Mouse (Mus musculus): Measurements from ENCODE around the gene Prr19.
"Not testable (repeated sequence)": the region's sequence is repeated elsewhere in the genome, so short reads cannot be mapped to it uniquely, and the experiment has no call there.

Gene Prr19

DNA sequence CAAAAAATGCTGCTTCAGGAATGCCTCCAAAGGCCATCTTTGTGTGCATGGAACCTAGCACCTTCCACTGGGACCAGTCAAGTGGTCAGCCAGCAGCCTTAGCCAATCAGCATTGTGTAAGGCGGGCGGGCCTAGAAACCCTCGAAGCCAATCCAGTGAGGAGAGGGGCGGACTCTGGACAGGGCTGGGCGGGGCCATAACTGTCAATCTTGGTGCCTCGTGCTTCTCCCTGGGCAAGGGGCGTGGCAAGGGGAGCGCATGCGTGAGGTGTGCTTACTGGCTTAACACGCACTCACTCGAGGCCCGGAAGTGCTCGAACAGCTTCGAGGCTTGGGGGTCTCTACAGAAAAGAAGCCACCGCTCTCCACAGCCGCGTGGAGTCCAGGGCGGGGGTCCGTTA is at the start of gene Prr19:
Gene Prr19 (plus strand): TSS at position 349 of the 400 bp plus-strand sequence.
- DNase-seq = peak; percentile 92

- DNase-seq = peak; percentile 96
Observed at GRCm38 (mm10) chr7:25251822-25252221, 49.4 kb upstream of the Prr19 start.

DNA sequence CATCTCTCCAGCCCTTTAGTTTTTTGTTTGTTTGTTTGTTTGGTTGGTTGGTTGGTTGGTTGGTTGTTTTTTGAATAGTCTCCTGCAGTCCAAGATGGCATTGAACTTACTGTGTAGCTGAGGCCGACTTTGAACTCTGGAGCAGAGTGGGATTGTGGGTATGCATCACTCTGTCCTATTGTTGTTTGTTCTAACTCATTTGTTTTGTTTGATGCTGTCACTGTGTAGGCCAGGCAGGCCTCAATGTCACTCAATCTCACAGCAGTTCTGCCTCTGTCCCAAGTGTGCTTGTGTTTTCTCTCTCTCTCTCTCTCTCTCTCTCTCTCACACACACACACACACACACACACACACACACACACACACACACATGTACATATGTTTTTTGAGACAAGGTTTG is 39.3 kb upstream of the Prr19 start:
- DNase-seq = peak; percentile 52

GRCm38 (mm10) chr7:25263968-25264870 is 37.0 kb upstream of the Prr19 start:
- DNase-seq = peak; percentile 81

GRCm38 (mm10) chr7:25265743-25266142 is 35.5 kb upstream of the Prr19 start:
- DNase-seq = not testable (repeated sequence)

DNA sequence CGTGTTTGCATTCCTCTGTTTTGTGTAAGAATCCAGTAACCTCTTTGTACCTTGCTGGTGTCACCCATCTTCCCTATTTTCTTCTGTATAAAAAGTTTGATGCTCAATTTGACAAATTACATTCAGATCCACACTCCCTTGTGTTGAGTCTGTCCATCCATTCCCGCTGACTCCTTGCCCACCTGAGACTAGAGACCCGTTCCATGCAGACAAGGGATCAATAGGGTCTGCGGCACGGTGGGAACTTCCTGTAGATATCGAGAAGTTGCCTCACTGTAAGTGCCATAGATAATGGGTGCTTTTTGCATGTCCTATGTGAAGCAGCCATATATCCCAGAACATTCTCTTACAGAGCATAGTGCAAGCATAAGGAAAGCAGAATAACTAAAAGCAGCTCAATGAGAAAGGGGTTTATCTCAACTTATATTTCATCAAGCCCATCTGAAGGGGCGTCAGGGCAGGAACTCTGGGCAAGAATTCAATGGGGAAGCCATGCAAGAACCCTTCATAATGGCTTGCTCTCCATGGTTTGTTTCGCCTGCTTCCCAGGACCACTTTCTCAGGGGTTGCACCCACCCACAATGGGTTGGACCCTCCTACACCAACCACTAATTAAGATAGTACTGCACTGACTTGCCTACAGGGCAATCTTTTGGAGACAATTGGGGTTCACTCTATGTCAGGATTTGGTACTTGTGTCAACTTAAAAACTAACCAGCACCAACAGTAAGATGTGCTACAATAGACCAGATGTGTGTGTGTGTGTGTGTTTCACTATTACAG is 34.8 kb upstream of the Prr19 start:
- DNase-seq = peak; percentile 88

DNA sequence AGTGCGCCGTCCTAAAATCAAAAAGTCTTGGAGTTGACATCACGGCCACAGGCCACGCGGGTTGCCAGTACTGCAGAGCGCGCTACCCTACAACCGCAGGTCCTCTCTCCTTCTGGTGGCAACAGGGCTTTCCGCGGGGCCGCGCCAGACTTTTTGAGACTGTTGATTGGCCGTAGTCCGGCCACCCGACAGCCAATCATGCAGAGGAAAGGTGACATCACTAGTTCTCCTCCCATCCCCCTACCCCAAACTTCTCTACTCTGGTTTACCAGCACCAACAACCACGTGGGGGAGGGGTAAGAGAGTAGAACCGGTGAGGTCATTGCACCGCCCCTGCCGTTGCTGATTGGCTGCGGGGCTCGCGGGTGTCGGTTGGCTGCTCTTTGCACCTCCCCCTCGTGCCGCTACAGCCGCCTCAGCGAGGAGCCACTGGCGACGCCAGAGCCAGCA is 33.9 kb upstream of the Prr19 start, which contains the start of gene Cic:
Gene Cic (plus strand): TSS at position 404 of the 450 bp plus-strand sequence.
- DNase-seq = peak; percentile 100

GRCm38 (mm10) chr7:25267751-25268463 is 33.3 kb upstream of the Prr19 start:
- DNase-seq = peak; percentile 100

- DNase-seq = no peak
Observed at GRCm38 (mm10) chr7:25268588-25268987, 32.6 kb upstream of the Prr19 start.

DNA sequence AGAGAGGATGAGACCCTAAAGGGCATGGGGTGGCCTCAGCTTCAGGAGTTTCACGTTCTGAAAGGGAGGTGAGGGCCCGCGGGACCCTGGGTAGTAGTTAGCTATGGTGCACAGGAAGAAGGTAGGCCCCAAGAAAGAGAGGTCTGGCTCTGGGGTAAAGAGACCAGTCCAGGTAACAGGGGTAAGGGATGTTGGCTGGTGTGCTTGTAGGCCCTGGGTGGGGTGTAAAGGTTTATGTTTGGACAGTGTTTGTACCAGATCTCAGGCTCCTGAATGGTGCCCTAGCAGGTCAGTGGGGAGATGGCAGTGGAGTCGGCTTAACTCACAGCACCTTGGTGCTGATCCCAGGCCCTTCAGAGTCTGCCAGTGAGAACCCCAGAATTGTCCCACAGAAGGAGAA is 32.2 kb upstream of the Prr19 start:
- peak; percentile 93 for DNase-seq

DNA sequence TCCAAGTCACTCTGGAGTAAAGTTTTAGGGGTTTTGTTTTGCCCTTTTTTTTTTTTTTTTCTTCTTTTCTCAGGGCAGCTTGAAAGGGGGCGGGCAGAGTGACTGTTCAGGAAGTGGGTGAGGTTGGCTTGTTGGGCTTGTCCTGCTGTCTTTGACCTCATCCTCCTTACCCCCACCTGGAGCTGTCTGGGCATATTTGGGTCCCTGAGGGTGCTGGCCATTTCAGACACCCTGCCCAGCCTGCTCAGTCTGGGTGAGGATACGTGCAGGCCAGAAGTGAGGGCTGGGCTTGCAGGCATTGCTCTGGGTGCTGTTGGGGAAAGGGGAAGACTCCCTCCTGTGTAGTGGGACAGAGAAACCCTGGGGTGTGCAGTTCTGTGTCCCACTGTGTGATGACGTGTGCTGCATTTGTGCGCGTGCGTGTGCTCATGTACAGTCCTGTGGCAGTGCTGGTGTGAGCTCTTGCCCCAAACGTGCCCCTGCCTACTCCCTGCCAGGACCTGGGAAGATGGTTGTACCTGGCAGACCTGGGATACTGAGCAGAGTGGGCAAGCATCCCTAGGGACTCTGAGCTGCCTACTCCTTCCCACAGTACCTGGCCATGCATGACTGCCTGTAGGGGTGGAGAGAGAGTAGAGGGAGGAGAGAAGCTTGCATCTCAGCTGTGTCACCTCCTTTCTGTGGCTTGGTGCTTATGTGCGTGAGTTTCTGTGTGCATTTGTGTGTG is 31.5 kb upstream of the Prr19 start:
- DNase-seq = peak; percentile 95

- peak; percentile 93 for DNase-seq
Observed at GRCm38 (mm10) chr7:25270652-25271633, 30.3 kb upstream of the Prr19 start.

DNA sequence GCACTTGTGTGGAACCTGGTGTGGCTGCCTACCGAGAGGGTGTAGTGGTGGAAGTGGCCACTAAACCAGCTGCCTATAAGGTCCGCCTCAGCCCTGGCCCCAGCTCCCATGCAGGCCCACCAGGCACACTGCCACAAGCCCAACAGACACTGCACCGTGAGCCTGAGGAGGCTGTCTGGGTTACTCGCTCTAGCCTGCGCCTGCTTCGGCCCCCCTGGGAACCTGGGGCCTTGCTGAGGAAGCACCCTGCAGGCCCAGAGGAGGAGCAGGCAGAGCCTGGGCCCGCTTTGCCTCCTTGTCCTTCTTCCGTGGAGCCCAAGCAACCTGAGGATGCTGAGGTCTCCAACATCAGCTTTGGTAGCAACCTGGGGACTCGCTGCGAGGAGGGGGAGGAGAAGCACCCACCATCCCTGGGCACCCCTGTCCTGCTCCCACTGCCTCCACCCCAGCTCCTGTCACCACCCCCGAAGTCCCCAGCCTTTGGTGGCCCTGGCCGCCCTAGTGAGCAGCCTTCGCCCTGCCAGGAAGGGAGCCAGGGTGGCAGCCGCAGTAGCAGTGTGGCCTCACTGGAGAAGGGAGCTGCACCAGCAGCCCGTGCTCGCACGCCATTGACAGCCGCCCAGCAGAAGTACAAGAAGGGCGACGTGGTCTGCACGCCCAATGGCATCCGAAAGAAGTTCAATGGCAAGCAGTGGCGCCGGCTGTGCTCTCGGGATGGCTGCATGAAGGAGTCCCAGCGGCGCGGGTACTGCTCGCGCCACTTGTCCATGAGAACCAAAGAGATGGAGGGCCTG is 29.4 kb upstream of the Prr19 start:
- peak; percentile 91 for DNase-seq

GRCm38 (mm10) chr7:25272445-25273258 is 28.6 kb upstream of the Prr19 start:
- peak; percentile 91 for DNase-seq

GRCm38 (mm10) chr7:25273259-25274241 is 27.7 kb upstream of the Prr19 start:
- DNase-seq = peak; percentile 91

DNA sequence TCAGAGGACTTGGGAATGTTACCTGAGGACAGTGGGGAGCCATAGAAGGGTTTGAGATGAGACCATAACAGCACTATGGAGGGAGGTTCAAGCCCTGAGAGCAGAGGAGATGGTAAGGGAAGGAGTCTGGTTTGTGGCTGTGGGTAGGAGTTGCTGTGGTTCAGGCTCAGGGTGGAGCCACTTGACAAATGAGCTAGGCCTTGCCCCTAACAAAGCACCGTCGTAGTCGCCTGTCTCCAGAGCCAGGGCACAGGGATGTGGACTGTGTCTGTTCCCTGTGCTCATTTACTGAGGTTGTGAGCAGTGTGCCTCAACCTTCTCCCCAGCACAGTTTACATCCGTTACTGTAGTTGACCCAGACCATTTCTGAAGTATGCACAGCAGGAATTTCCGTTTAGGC is 26.6 kb upstream of the Prr19 start:
- DNase-seq = no peak

GRCm38 (mm10) chr7:25274996-25275395 is 26.2 kb upstream of the Prr19 start:
- DNase-seq = peak; percentile 85
